ENCODE assay signal across 8 mouse cellular contexts in genomic region chr2:153224946-153225594, GRCm38 (mm10). TPM values are rescaled to one million over a fixed set of nuclear protein-coding genes. Genes with fewer than 3 reads are reported as not detected.
DNase-seq lines count a peak whose midpoint lies in the region; ATAC-seq and TF ChIP-seq lines count a peak whose summit lies in the region.

Gene Tspyl3, minus strand, starts transcription at chr2:153225441.

- H3K36me3 ChIP-seq in embryonic facial prominence, embryonic 15.5 days, result peaks cover 27% of the 10 kb centered on the region
- peaks cover 12% of the 10 kb centered on the region for H3K36me3 ChIP-seq in heart, postnatal 0 days (replicated peaks; ENCODE audit: control insufficient read depth, insufficient read depth, low read length)
- peaks cover 7% of the 10 kb centered on the region for H3K36me3 ChIP-seq in lung, embryonic 16.5 days (ENCODE audit: control insufficient read depth, insufficient read depth, low read length)

- no peaks in the 10 kb centered on the region for H3K9me3 ChIP-seq in embryonic facial prominence, embryonic 15.5 days (replicated peaks)
- H3K9me3 ChIP-seq in heart, postnatal 0 days (replicated peaks; ENCODE audit: control insufficient read depth, low read length), result no peaks in the 10 kb centered on the region
- no peaks in the 10 kb centered on the region for H3K9me3 ChIP-seq in lung, embryonic 16.5 days (ENCODE audit: control insufficient read depth, low read length)

- H3K4me3 ChIP-seq in embryonic facial prominence, embryonic 15.5 days (replicated peaks), result peak within 1 kb of the TSS; percentile 67
- peak within 1 kb of the TSS; percentile 75 for H3K4me3 ChIP-seq in heart, postnatal 0 days (ENCODE audit: low read depth, low read length)
- H3K4me3 ChIP-seq in lung, embryonic 16.5 days (ENCODE audit: low read length), result peak within 1 kb of the TSS; percentile 61
- peak within 1 kb of the TSS; percentile 59 for H3K4me3 ChIP-seq in olfactory bulb, adult 2 months (ENCODE audit: insufficient read depth, low read depth, low read length)

- peak within 1 kb of the TSS; percentile 79 for H3K27ac ChIP-seq in embryonic facial prominence, embryonic 15.5 days (replicated peaks)
- H3K27ac ChIP-seq in heart, postnatal 0 days (ENCODE audit: low read depth), result 0 out of 2 replicates have a peak within 1 kb of the TSS, but pooled peaks have one; percentile 34
- H3K27ac ChIP-seq in lung, embryonic 16.5 days (ENCODE audit: low read length), result peak within 1 kb of the TSS; percentile 47
- H3K27ac ChIP-seq in olfactory bulb, adult 2 months (ENCODE audit: insufficient read depth, low read depth, low read length), result peak within 1 kb of the TSS; percentile 82

- TF ChIP-seq POLR2A in olfactory bulb, adult 2 months (IDR thresholded peaks at IDR 0.05; ENCODE audit: insufficient read depth, low read depth, low read length), result 0 out of 2 replicates have a peak, but pooled peaks have one; percentile 26

- TF ChIP-seq EP300 in heart, postnatal 0 days (IDR thresholded peaks at IDR 0.05; ENCODE audit: low read depth), result no peak

- no peak for TF ChIP-seq CTCF in heart, postnatal 0 days (IDR thresholded peaks at IDR 0.05; ENCODE audit: low read depth)
- TF ChIP-seq CTCF in olfactory bulb, adult 2 months (IDR thresholded peaks at IDR 0.05; ENCODE audit: insufficient read depth, low read depth, low read length), result no peak

- H3K4me2 ChIP-seq in embryonic facial prominence, embryonic 15.5 days (replicated peaks), result peak within 1 kb of the TSS; percentile 67
- H3K4me2 ChIP-seq in heart, postnatal 0 days (ENCODE audit: low read depth, low read length), result peak within 1 kb of the TSS; percentile 90
- peak within 1 kb of the TSS; percentile 74 for H3K4me2 ChIP-seq in lung, embryonic 16.5 days (ENCODE audit: low read depth, low read length)

- peak; percentile 82 for ATAC-seq in embryonic facial prominence, embryonic 15.5 days (ENCODE audit: insufficient number of reproducible peaks, low FRiP score, low TSS enrichment, low read depth)
- ATAC-seq in heart, postnatal 0 days (ENCODE audit: insufficient read depth, low read depth), result peak; percentile 40
- ATAC-seq in lung, embryonic 16.5 days (ENCODE audit: low read depth), result peak; percentile 76
- no peak for ATAC-seq in erythroid progenitor cell, adult 5-6 weeks (replicated peaks; ENCODE audit: low FRiP score, poor library complexity, severe bottlenecking)

- H3K4me1 ChIP-seq in embryonic facial prominence, embryonic 15.5 days, result peaks cover 15% of the 10 kb centered on the region
- peaks cover 11% of the 10 kb centered on the region for H3K4me1 ChIP-seq in heart, postnatal 0 days (ENCODE audit: control insufficient read depth, insufficient read depth)
- peaks cover 11% of the 10 kb centered on the region for H3K4me1 ChIP-seq in lung, embryonic 16.5 days (replicated peaks; ENCODE audit: control insufficient read depth, insufficient read depth, low read length)
- peaks cover 16% of the 10 kb centered on the region for H3K4me1 ChIP-seq in olfactory bulb, adult 2 months (ENCODE audit: control insufficient read depth, insufficient read depth, low read length)

- WGBS in embryonic facial prominence, embryonic 15.5 days, result 2% methylated on average over 31 of the region's 31 CpGs
- under 1% methylated on average over 31 of the region's 31 CpGs for WGBS in heart, postnatal 0 days
- under 1% methylated on average over 31 of the region's 31 CpGs for WGBS in lung, embryonic 16.5 days
- WGBS in olfactory bulb, adult 2 months, result 2% methylated on average over 31 of the region's 31 CpGs

- H3K9ac ChIP-seq in embryonic facial prominence, embryonic 15.5 days, result peak within 1 kb of the TSS; percentile 79
- peak within 1 kb of the TSS; percentile 77 for H3K9ac ChIP-seq in heart, postnatal 0 days (replicated peaks; ENCODE audit: low read depth, low read length)
- peak within 1 kb of the TSS; percentile 79 for H3K9ac ChIP-seq in lung, embryonic 16.5 days (ENCODE audit: low read length)

- H3K27me3 ChIP-seq in embryonic facial prominence, embryonic 15.5 days, result no peaks in the 10 kb centered on the region
- no peaks in the 10 kb centered on the region for H3K27me3 ChIP-seq in heart, postnatal 0 days (ENCODE audit: control insufficient read depth, insufficient read depth, low read length)
- no peaks in the 10 kb centered on the region for H3K27me3 ChIP-seq in lung, embryonic 16.5 days (ENCODE audit: control insufficient read depth, insufficient read depth, low read depth, low read length)

- DNase-seq in CD4-positive, CD25-positive, alpha-beta regulatory T cell, adult 2 months (ENCODE audit: low read depth, low spot score), result peak; percentile 73
- peak; percentile 62 for DNase-seq in adrenal gland, postnatal 14 days
- DNase-seq in heart, postnatal 0 days (ENCODE audit: low spot score), result no peak
- peak; percentile 59 to 63 for DNase-seq in layer of hippocampus, postnatal 14 days (ENCODE audit: low spot score in 2 of 2)

RNA-seq across cellular contexts. Expression of gene Tspyl3, which starts in this region (rescaled TPM):
- total RNA-seq in adrenal gland, postnatal 14 days (2021), result 3.2 and 4.7 TPM in 2 replicates
- 16.0 and 16.5 TPM in 2 replicates for polyA plus RNA-seq in embryonic facial prominence, embryonic 15.5 days (2015; fragmentation: Nextera tagmentation; extraction: Ambion mirVana)
- 0.95 and 5.1 TPM in 2 replicates for total RNA-seq in heart, postnatal 0 days (2014; rRNA removed; ENCODE audit: low replicate concordance)
- 2.5 and 2.7 TPM in 2 replicates for polyA plus RNA-seq in heart, postnatal 0 days (2015; fragmentation: Nextera tagmentation; extraction: Ambion mirVana)
- 10 to 100 TPM; 25.7 to 26.1 TPM for total RNA-seq in layer of hippocampus, postnatal 14 days (2021)
- 8.4 and 8.7 TPM in 2 replicates for polyA plus RNA-seq in lung, embryonic 16.5 days (2015; fragmentation: Nextera tagmentation; extraction: Ambion mirVana)
- not detected in 2 replicates for polyA plus RNA-seq in olfactory bulb, adult 2 months (2012; ENCODE audit: insufficient read depth, insufficient read length, low replicate concordance, missing spikeins)
- 9.6 TPM in 1 of 2 replicates, not detected in the other for total RNA-seq in erythroid progenitor cell, adult 5-6 weeks (2015; ENCODE audit: low replicate concordance)
- total RNA-seq in erythroid progenitor cell, adult 5-6 weeks (2017; ENCODE audit: low replicate concordance), result 0.77 TPM in 1 of 2 replicates, not detected in the other
